9 mouse cellular contexts compared by ENCODE assay signal in the genomic region with DNA sequence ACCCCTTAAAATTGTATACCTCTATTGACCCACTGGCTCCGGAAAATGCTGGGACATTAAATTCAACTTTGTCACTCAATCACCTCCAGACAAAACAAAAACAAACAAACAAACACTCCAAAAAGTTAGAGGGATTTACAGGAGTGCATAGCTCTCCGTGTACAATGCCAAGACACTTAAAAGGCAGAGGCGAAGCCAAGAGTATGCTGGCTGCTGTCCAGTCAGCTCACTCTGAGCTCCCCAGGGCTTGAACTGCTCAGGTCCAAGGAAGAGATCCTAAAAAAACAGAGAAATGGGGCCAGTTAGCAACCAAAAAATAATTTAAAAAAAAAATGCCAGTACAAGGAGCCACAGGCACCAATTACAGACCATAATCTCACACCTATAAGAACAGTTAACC. TPM values are rescaled to one million over a fixed set of nuclear protein-coding genes. Genes with fewer than 3 reads are reported as not detected.
DNase-seq lines count a peak whose midpoint lies in the region; ATAC-seq and TF ChIP-seq lines count a peak whose summit lies in the region.
"Had no signal": no experiment of that assay in that cellular context is flagged by ENCODE, and none has a peak within 500 bp of the region (broad histone marks: within the 10 kb centered on the region; RNA-seq: fewer than 3 reads in every experiment).

No protein-coding gene starts in this region.

- H3K9ac ChIP-seq in liver, adult 2 months (ENCODE audit: low read depth, low read length) = no peak overlapping the region
- no peak overlapping the region for H3K9ac ChIP-seq in kidney, embryonic 14.5 days (ENCODE audit: low read depth, low read length)
- H3K9ac ChIP-seq: embryonic facial prominence, embryonic 15.5 days; neural tube, embryonic 12.5 days had no signal

- H3K4me2 ChIP-seq in kidney, embryonic 14.5 days (replicated peaks; ENCODE audit: low read depth, low read length) = 0 out of 2 replicates have a peak overlapping the region, but pooled peaks have one; percentile 67

- no peaks in the 10 kb centered on the region for H3K36me3 ChIP-seq in liver, adult 2 months (ENCODE audit: control insufficient read depth, insufficient read depth, low read length)
- H3K36me3 ChIP-seq in kidney, embryonic 14.5 days (ENCODE audit: control insufficient read depth, insufficient read depth, low read length) = no peaks in the 10 kb centered on the region
- H3K36me3 ChIP-seq: embryonic facial prominence, embryonic 15.5 days; neural tube, embryonic 12.5 days had no signal

- H3K9me3 ChIP-seq in kidney, embryonic 14.5 days (ENCODE audit: control insufficient read depth, low read length) = no peaks in the 10 kb centered on the region
- H3K9me3 ChIP-seq: embryonic facial prominence, embryonic 15.5 days; neural tube, embryonic 12.5 days had no signal

- no peak overlapping the region for H3K27ac ChIP-seq in liver, adult 2 months (replicated peaks; ENCODE audit: insufficient read depth, low read depth, low read length)
- H3K27ac ChIP-seq in kidney, embryonic 14.5 days (ENCODE audit: low read depth, low read length) = no peak overlapping the region
- H3K27ac ChIP-seq: embryonic facial prominence, embryonic 15.5 days; neural tube, embryonic 12.5 days had no signal

- no peak for TF ChIP-seq CTCF in liver, adult 2 months (IDR thresholded peaks at IDR 0.05; ENCODE audit: low read depth, low read length)

- H3K27me3 ChIP-seq in liver, adult 2 months (ENCODE audit: control insufficient read depth, insufficient read depth, low read length) = no peaks in the 10 kb centered on the region
- H3K27me3 ChIP-seq in kidney, embryonic 14.5 days (ENCODE audit: control insufficient read depth, insufficient read depth, low read length) = peaks cover 17% of the 10 kb centered on the region; the same call in 1 of the 2 replicates

- ATAC-seq in kidney, embryonic 14.5 days (ENCODE audit: low FRiP score, low TSS enrichment) = no peak

- H3K79me2 ChIP-seq in liver, adult 2 months (ENCODE audit: control insufficient read depth, insufficient read depth, low read length) = no peaks in the 10 kb centered on the region; the same call in 1 of the 2 replicates

- no peaks in the 10 kb centered on the region for H3K4me1 ChIP-seq in liver, adult 2 months (ENCODE audit: control insufficient read depth, insufficient read depth, low read length)
- H3K4me1 ChIP-seq in kidney, embryonic 14.5 days (ENCODE audit: control insufficient read depth, insufficient read depth, low read length) = 0 out of 2 replicates have a peak, but pooled peaks cover 5% of the 10 kb centered on the region
- H3K4me1 ChIP-seq: neural tube, embryonic 12.5 days had no signal

- no peak for TF ChIP-seq POLR2A in liver, adult 2 months (IDR thresholded peaks at IDR 0.05; ENCODE audit: extremely low read depth, insufficient read depth, low read length)

- DNase-seq in liver, adult 2 months (ENCODE audit: extremely low read depth, low read depth, low spot score) = peak; percentile 61
- no peak for DNase-seq in liver
- DNase-seq in gastrocnemius, postnatal 10 days = peak; percentile 37
- DNase-seq in ovary, postnatal 10 days (ENCODE audit: low spot score) = peak; percentile 27
- DNase-seq in layer of hippocampus, postnatal 25 days (ENCODE audit: extremely low spot score in 1 of 2, low spot score in 1 of 2) = no peak
- no peak for DNase-seq in embryo, embryonic 10.5 days (ENCODE audit: low spot score)

- H3K4me3 ChIP-seq in liver, adult 2 months (ENCODE audit: insufficient read depth, low read depth, low read length) = no peak overlapping the region
- no peak overlapping the region for H3K4me3 ChIP-seq in kidney, embryonic 14.5 days (ENCODE audit: low read length)
- H3K4me3 ChIP-seq: neural tube, embryonic 12.5 days had no signal

- WGBS in liver, adult 2 months = 19% methylated on average over 3 of the region's 3 CpGs
- WGBS in kidney, embryonic 14.5 days = 28% methylated on average over 3 of the region's 3 CpGs

RNA-seq across cellular contexts. Expression of gene Foxo1, which starts 9.6 kb away (rescaled TPM):
- 6.5 and 10.3 TPM in 2 replicates for total RNA-seq in liver, adult 2 months (2014; rRNA removed)
- polyA plus RNA-seq in liver, adult 2 months (2012; rRNA removed) = 5.8 and 7.4 TPM in 2 replicates
- 10 to 100 TPM; 10.5 to 13.7 TPM for total RNA-seq in gastrocnemius, postnatal 10 days (2021)
- 6.4 and 7.8 TPM in 2 replicates for polyA plus RNA-seq in kidney, embryonic 14.5 days (2014; fragmentation: Nextera tagmentation; extraction: Ambion mirVana)
- 10 to 100 TPM; 20.5 to 21.1 TPM for total RNA-seq in layer of hippocampus, postnatal 25 days (2021)

Comparison
In these comparisons a context has a peak if more than half of its experiments do, and no peak if none do; other contexts are left out.
1. DNase-seq: peak in liver, adult 2 months (single experiment), gastrocnemius, postnatal 10 days (single experiment) and ovary, postnatal 10 days (single experiment); none in liver (single experiment), layer of hippocampus, postnatal 25 days (0 of 2) and embryo, embryonic 10.5 days (single experiment).